Mouse (Mus musculus) gastrocnemius, adult 18-20 months (tissue): ENCODE measurements around the gene Macrod1. TPM values are rescaled to one million over a fixed set of nuclear protein-coding genes. Genes with fewer than 3 reads are reported as not detected.

Experiments used
- DNase-seq: peaks from one replicate; pipeline ENCODE4 v3.0.0; 2021; ENCODE audit warnings: low spot score
- total RNA-seq, 2 experiments: library from RNA; stranded (reverse); gene quantifications; 2 replicates each; pipeline ENCODE4 v1.2.3; 2021

Gene Macrod1
- total RNA-seq, 2 experiments from 2014 or later = 276 to 311 TPM

DNA sequence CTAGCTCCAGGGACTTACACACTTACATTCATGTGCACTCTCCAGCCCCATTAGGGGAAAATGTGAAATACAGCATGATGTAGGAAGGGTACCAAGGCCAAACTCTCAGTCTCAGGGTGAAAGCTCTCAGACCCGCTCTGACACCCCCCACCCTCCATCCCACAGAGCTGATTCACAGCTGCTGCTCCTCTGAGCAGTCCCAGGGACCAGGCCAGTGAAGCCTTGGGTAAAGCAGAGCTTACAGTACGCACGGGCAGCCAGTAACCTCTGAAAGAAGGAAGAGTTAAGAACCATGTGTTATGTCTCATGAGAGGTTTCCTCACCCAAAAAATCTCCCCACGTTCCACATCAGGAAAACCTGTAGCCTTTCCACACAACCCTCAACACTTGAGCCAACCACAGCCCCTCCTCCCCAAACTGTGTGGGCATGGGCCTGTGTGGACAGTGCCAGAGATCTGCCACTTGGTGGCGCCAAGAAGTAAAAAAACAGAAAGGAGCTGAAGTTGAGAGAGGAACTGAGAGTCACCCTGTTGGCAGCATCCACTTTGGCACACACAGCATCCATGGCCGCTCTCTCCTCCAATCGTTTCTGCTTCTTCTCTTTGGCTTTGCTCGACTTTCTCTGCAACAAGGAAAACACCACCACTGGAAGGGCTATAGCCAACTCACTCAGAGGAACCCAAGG lies 178.1 kb downstream of the Macrod1 start:
- peak; percentile 85 for DNase-seq

DNA sequence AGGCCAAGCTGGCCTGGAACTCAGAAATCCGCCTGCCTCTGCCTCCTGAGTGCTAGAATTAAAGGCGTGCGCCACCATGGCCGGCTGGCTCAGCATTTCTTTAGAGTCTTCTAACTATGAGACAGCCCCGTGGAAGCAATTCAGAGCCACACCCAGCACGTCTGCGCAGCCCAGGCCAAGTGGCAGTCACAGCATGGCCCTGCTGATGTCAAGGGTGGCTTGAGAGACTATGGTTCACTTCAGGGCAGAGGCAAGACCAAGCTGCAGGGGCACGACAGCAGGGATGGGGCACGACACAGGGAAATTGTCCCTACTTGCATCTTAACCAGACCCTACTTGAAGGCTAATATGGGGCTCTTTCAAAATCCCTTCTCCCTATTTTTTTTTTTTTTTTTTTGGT lies 178.9 kb downstream of the Macrod1 start:
- no peak for DNase-seq

DNA sequence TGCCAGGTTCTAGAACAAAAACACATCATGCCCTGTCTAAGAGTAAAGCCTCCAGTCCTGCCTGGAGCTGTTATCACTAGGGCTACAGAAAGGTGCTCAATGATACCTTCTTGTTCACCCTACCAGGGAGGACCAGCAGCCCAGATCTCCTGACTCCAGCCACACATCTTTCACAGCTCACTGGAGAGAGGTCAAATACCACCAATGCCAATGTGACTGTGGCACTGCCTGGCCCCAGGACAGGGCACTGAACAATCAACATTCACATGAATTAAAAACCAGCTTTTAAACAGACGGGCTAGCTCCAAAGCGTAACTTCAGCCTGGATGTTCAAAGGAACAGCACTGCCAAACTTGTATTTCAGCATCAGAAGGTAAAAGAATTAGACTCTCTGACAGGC lies 179.4 kb downstream of the Macrod1 start:
- no peak for DNase-seq

DNA sequence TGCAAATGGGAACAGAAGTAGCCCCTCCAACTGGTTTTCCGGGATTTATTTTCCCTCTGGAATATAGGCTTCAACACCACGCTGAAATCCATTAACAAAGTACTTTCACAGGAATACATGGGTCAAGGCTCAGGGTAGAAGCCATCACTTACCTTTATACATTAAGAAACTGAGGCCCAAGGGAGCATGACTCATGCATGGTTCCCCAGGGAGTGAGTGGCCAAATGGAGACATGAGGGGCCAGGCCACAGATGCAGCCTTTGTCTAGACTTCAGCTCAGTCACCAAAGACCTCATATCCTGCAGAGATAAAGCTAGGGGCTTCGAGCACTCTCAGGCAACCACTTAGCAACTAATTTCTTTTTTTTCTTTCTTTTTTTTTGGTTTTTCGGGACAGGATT lies 180.1 kb downstream of the Macrod1 start:
- DNase-seq = no peak

DNA sequence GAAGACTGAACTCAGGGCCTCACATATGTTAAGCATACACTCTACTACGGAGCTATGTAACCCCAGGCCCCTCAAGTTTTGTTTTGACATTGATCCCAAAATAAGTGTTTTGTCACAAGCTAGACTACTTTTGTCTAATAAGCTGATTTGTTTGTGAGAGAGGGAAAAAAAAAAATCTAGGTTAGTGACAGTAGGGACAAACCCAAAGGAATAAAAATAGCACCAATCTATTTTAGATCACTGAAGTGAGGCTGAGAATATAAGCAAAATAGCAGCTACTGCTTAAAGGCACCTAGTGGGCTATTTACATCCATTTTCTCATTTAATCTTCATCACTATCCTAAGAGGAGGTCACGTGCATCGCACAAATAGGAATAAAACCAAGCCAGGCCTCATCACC lies 183.0 kb downstream of the Macrod1 start:
- no peak for DNase-seq

DNA sequence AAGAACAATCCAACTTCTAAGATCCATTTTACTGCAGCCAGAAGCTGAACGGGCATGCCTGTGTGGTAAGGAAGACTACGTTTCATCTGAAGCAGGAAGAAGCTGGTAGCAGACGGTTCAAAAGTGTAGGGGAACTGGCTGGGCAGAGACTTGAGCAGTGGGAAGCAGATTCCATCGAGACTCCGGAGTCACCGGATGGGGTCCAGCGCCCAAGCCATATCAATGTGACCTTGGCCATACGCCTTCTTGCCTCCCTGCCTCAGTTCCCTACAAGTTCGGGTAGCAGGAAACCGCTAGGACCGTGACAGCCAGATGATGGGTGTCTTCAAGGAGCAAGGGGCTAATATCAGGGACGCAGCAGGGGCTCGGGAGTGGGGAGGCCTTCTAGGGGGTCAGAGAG lies 183.7 kb downstream of the Macrod1 start:
- DNase-seq = no peak

DNA sequence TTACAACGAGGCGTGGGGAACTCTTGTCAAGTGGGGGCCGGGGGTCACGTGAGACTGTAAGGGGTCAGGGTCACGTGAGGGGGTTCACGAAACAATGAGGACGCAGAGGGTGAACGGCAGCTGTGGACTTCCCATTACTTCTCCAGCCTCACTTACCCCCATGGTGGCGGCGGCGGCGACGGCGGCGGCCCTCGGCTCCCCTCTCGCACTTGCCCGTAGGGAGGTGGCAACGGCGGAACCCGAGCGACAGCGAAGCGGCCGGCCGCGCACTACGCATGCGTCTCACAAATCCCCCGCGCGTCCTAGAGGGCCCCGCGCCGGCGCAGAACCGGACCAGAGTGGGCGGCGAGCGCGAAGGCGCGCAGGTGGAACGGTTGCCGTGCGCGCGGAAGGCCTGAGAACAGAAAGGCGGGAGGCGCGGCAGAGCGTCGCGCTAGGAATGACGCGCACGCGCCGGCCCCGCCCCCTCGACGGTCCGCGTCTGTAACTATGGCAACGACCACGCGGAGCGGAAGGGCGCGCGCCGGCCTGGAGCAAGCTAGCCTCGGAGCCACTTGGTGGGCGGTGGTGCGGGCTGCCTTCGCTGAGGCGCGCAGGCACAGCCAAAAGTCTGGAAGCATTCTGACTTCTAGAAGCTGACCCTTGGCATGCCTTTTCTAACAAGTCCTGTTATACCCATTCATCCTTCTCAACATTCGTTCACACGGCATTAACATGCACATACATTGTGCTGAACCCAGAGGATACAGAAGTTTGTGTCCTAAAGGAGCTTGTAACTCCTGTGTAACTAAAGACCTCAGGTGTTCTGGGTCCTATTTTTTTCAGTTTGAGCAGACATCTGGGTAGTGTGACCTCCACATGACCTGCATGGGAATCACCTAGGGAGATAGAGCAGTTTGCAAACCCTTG lies 184.4 kb downstream of the Macrod1 start, which contains the start of gene Naa40:
TSS of gene Naa40 (minus strand) at position 402 of the 909 bp plus-strand sequence.
- peak; percentile 89 for DNase-seq

DNA sequence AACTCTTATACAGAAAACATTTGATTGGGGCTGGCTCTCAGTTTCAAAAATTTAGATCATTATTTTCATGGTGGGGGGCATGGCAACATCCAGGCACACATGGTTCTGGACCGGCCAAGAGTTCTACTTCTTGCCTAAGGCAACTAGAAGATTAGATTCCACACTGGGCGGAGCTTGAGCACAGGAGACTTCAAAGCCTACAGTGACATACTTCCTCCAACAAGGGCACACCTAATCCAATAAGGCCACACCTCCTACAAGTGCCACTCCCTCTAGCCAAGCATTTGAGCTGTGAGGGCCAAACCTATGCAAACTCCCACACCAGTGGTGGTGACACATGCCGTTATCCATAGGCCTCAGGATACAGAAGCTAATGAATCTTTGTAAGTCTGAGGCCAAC lies 189.4 kb downstream of the Macrod1 start:
- no peak for DNase-seq

Other genes with a start within 250 kb of the Macrod1 start
- 10 to 100 TPM in 1 of 2 experiments, 1 to 10 TPM in 1; 9.1 to 10.6 TPM for gene Rps6ka4, start 216.2 kb upstream of the Macrod1 start, total RNA-seq
- gene Ccdc88b, start 198.6 kb upstream of the Macrod1 start, total RNA-seq = under 1 TPM; 0.46 to 0.74 TPM
- 10 to 100 TPM; 43.9 to 44.7 TPM for gene Trmt112, start 147.1 kb upstream of the Macrod1 start, total RNA-seq
- 100 to 1,000 TPM; 219 to 239 TPM for gene Prdx5, start 146.7 kb upstream of the Macrod1 start, total RNA-seq
- 10 to 100 TPM; 76.5 to 93.1 TPM for gene Esrra, start 135.0 kb upstream of the Macrod1 start, total RNA-seq
- gene Catsperz, start 131.4 kb upstream of the Macrod1 start, total RNA-seq = not detected
- not detected for gene Kcnk4, start 122.3 kb upstream of the Macrod1 start, total RNA-seq
- 10 to 100 TPM in 1 of 2 experiments, 1 to 10 TPM in 1; 9.7 to 12.2 TPM for gene Bad, start 114.9 kb upstream of the Macrod1 start, total RNA-seq
- 10 to 100 TPM; 10.0 to 10.4 TPM for gene Gpr137, start 114.3 kb upstream of the Macrod1 start, total RNA-seq
- 100 to 1,000 TPM; 117 to 145 TPM for gene Ppp1r14b, start 81.8 kb upstream of the Macrod1 start, total RNA-seq
- gene Plcb3, start 80.3 kb upstream of the Macrod1 start, total RNA-seq = 10 to 100 TPM; 10.2 to 11.3 TPM
- 10 to 100 TPM in 1 of 2 experiments, 1 to 10 TPM in 1; 8.2 to 13.1 TPM for gene Fkbp2, start 76.3 kb upstream of the Macrod1 start, total RNA-seq
- gene Vegfb, start 69.2 kb upstream of the Macrod1 start, total RNA-seq = 100 to 1,000 TPM; 181 to 206 TPM
- 10 to 100 TPM; 33.9 to 38.4 TPM for gene Dnajc4, start 64.2 kb upstream of the Macrod1 start, total RNA-seq
- gene Nudt22, start 60.7 kb upstream of the Macrod1 start, total RNA-seq = 10 to 100 TPM; 12.0 to 13.7 TPM
- 10 to 100 TPM; 24.4 to 26.4 TPM for gene Trpt1, start 60.7 kb upstream of the Macrod1 start, total RNA-seq
- gene Fermt3, start 37.3 kb upstream of the Macrod1 start, total RNA-seq = under 1 TPM; 0.64 to 0.93 TPM
- gene Stip1, start 16.8 kb upstream of the Macrod1 start, total RNA-seq = 10 to 100 TPM; 89.7 to 98.5 TPM
- gene Flrt1, start 48.9 kb downstream of the Macrod1 start, total RNA-seq = 1 to 10 TPM; 1.1 to 1.9 TPM
- 10 to 100 TPM; 50.8 to 57.0 TPM for gene Otub1, start 149.5 kb downstream of the Macrod1 start, total RNA-seq
- gene Cox8a, start 160.8 kb downstream of the Macrod1 start, total RNA-seq = 100 to 1,000 TPM in 1 of 2 experiments, 10 to 100 TPM in 1; 72.3 to 102 TPM
- 10 to 100 TPM; 11.6 to 12.2 TPM for gene Naa40, start 184.4 kb downstream of the Macrod1 start, total RNA-seq
- 1 to 10 TPM; 2.2 to 2.7 TPM for gene Rcor2, start 210.5 kb downstream of the Macrod1 start, total RNA-seq